Mouse (Mus musculus) thymus, adult 2 months (tissue): ENCODE measurements around the gene Dazap1. TPM values are rescaled to one million over a fixed set of nuclear protein-coding genes. Genes with fewer than 3 reads are reported as not detected.

Source experiments
- DNase-seq: peaks from one replicate; pipeline ENCODE4 v3.0.0; 2021
- H3K27ac ChIP-seq: fragments of 200-500 bp; 2 replicates; pipeline ENCODE4 v1.5.1; 2012; ENCODE audit warnings: low read length, control low read depth; ENCODE audit not compliant: control insufficient read depth, insufficient read depth
- H3K27me3 ChIP-seq: fragments of 200-500 bp; 2 replicates; pipeline ENCODE4 v1.6.1; 2012; ENCODE audit warnings: mild to moderate bottlenecking, low read length, moderate library complexity, mixed read lengths; ENCODE audit not compliant: control insufficient read depth, insufficient read depth
- H3K36me3 ChIP-seq: fragments of 200-500 bp; 2 replicates; pipeline ENCODE4 v1.6.1; 2012; ENCODE audit warnings: mild to moderate bottlenecking, low read length, moderate library complexity; ENCODE audit not compliant: control insufficient read depth, insufficient read depth
- H3K4me1 ChIP-seq: fragments of 200-500 bp; replicated peaks from 2 replicates; pipeline ENCODE4 v1.6.1; 2012; ENCODE audit warnings: low read length; ENCODE audit not compliant: control insufficient read depth, insufficient read depth
- H3K4me3 ChIP-seq: fragments of 200-500 bp; 2 replicates; pipeline ENCODE4 v1.5.1; 2012; ENCODE audit warnings: mild to moderate bottlenecking, low read length, control low read depth, moderate library complexity; ENCODE audit not compliant: control insufficient read depth, insufficient read depth
- CTCF ChIP-seq: fragments of 200-500 bp; IDR thresholded peaks from 2 replicates; pipeline ENCODE4 v1.5.1; 2012; ENCODE audit warnings: mild to moderate bottlenecking, control low read depth, low read length, moderate library complexity, borderline replicate concordance; ENCODE audit not compliant: control insufficient read depth, poor library complexity, insufficient read depth; ENCODE audit errors: extremely low read depth
- POLR2A ChIP-seq: fragments of 200-500 bp; IDR thresholded peaks from 2 replicates; pipeline ENCODE4 v1.6.1; 2012; ENCODE audit warnings: mild to moderate bottlenecking, low read length, control low read depth, moderate library complexity; ENCODE audit not compliant: control insufficient read depth, poor library complexity, insufficient read depth; ENCODE audit errors: extremely low read depth
- WGBS: fragments of 180-500 bp; shearing (Covaris S2); methylation state at CpG from one replicate; pipeline ENCODE4 v1.1.7; 2018; 5-methylcytosine and 5-hydroxymethylcytosine counted together
- polyA plus RNA-seq: library from polyadenylated mRNA; depleted of rRNA; stranded (reverse); fragments of >200 nt; gene quantifications from 2 replicates; pipeline ENCODE4 v1.2.3, GENCODE M21; 2012

Dazap1 gene
- polyA plus RNA-seq, 1 experiment: 134 TPM

GRCm38 (mm10) chr10:80261585-80261968 is 291 bp downstream of the Dazap1 start:
- peak overlapping the region; percentile 38 for H3K4me3 ChIP-seq
- peak; percentile 73 for DNase-seq
- peak overlapping the region; percentile 25; the same call in 1 of the 2 replicates for H3K27ac ChIP-seq
- no peak for TF ChIP-seq CTCF
- no peak for TF ChIP-seq POLR2A
- under 1% methylated on average over 14 of the region's 14 CpGs for WGBS
- H3K27me3 ChIP-seq: no peaks in the 10 kb centered on the region
- peaks cover 35% of the 10 kb centered on the region for H3K4me1 ChIP-seq
- peaks cover 8% of the 10 kb centered on the region; the same call in 1 of the 2 replicates for H3K36me3 ChIP-seq

DNA sequence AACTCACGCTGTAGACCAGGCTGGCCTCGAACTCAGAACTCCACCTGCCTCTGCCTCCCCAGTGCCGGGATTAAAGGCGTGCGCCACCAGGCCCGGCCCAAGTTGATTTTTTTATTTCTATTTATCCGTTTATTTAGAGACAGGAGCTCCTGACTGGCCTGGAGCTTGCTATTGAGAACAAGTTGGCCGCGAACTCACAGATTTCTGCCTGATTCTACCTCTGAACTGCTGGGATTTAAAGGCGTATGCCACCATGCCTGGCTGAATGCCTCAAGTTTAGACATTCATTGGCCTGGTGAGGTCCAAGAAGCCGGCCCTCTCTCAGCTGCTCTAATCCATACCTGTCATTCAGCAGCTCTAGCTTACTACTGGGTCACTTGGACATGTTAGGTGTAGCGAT is 883 bp downstream of the Dazap1 start:
- Histone ChIP-seq H3K27ac (no peak overlapping the region), H3K4me3 (no peak overlapping the region), H3K27me3 (no peaks in the 10 kb centered on the region), H3K4me1 (peaks cover 39% of the 10 kb centered on the region), H3K36me3 (peaks cover 4% of the 10 kb centered on the region; the same call in 1 of the 2 replicates)
- WGBS: 84% methylated on average over 12 of the region's 12 CpGs
- no peak for DNase-seq
- no peak for TF ChIP-seq POLR2A
- no peak for TF ChIP-seq CTCF

GRCm38 (mm10) chr10:80262776-80263365 is 1.6 kb downstream of the Dazap1 start:
- Histone ChIP-seq H3K27ac (no peak overlapping the region), H3K27me3 (no peaks in the 10 kb centered on the region), H3K36me3 (peaks cover 4% of the 10 kb centered on the region; the same call in 1 of the 2 replicates), H3K4me1 (peaks cover 42% of the 10 kb centered on the region), H3K4me3 (no peak overlapping the region)
- no peak for TF ChIP-seq POLR2A
- TF ChIP-seq CTCF: no peak
- no peak for DNase-seq
- 95% methylated on average over 10 of the region's 10 CpGs for WGBS

DNA sequence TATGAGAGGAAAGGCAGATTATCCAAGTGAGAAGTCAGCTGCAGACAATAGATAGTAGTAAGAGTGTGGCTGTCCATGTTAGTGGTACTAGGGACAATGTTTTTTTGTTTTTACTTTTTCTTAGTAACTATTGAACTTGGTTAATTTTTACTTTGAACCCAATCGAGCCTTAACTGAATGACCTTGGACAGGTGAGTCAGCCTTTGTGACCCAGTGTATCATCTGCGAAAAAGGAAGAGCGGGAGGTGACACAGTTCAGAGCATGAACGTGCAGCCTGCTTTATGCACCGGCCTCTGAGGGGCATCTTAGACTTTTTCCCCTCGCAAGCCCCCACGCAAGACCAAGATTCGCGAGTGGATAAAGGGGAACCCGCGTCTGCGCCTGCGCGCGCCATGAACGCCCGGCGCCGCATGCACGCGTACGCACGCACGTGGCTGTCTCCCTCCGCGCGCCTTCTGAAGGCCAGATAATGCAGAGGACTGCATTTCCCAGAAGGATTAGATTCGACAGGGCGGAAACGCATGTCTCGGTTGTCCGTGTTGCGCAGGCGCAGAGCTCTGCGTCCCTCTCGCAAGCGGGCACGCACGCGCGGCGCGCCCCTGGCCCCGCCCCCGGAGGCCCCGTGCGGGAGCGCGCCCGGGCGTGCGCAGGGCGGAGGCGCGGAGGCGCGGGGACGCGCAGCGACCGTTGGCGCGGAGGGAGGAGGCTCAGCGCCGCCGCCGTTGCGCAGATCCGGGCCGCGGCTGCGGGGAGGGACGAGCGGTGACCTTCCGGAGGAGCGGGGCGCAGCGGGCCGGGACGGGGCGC is 3.3 kb downstream of the Dazap1 start:
- 1% methylated on average over 81 of the region's 81 CpGs for WGBS
- peak overlapping the region; percentile 76 for H3K4me3 ChIP-seq
- no peaks in the 10 kb centered on the region for H3K27me3 ChIP-seq
- DNase-seq: peak; percentile 98
- no peak overlapping the region for H3K27ac ChIP-seq
- H3K4me1 ChIP-seq: peaks cover 41% of the 10 kb centered on the region
- TF ChIP-seq CTCF (peak; percentile 58), POLR2A (peak; percentile 79)
- 0 out of 2 replicates have a peak, but pooled peaks cover 3% of the 10 kb centered on the region for H3K36me3 ChIP-seq

GRCm38 (mm10) chr10:80265149-80265486 is 3.8 kb downstream of the Dazap1 start:
- TF ChIP-seq POLR2A: no peak
- no peak; the same call in 1 of the 2 replicates for TF ChIP-seq CTCF
- H3K4me1 ChIP-seq: peaks cover 42% of the 10 kb centered on the region
- WGBS: 1% methylated on average over 18 of the region's 18 CpGs
- no peak overlapping the region for H3K27ac ChIP-seq
- no peaks in the 10 kb centered on the region for H3K27me3 ChIP-seq
- peak overlapping the region; percentile 76 for H3K4me3 ChIP-seq
- H3K36me3 ChIP-seq: 0 out of 2 replicates have a peak, but pooled peaks cover 3% of the 10 kb centered on the region
- DNase-seq: no peak

- H3K4me1 ChIP-seq: peaks cover 46% of the 10 kb centered on the region
- H3K27me3 ChIP-seq: no peaks in the 10 kb centered on the region
- 34% methylated on average over 2 of the region's 2 CpGs for WGBS
- no peak for DNase-seq
- H3K27ac ChIP-seq: no peak overlapping the region
- TF ChIP-seq CTCF (no peak), POLR2A (no peak)
- H3K4me3 ChIP-seq: no peak overlapping the region
- peaks cover 9% of the 10 kb centered on the region; the same call in 1 of the 2 replicates for H3K36me3 ChIP-seq
Measured at GRCm38 (mm10) chr10:80270099-80270498, 8.8 kb downstream of the Dazap1 start.
